Mouse (Mus musculus): ENCODE results near the gene En2.

DNA sequence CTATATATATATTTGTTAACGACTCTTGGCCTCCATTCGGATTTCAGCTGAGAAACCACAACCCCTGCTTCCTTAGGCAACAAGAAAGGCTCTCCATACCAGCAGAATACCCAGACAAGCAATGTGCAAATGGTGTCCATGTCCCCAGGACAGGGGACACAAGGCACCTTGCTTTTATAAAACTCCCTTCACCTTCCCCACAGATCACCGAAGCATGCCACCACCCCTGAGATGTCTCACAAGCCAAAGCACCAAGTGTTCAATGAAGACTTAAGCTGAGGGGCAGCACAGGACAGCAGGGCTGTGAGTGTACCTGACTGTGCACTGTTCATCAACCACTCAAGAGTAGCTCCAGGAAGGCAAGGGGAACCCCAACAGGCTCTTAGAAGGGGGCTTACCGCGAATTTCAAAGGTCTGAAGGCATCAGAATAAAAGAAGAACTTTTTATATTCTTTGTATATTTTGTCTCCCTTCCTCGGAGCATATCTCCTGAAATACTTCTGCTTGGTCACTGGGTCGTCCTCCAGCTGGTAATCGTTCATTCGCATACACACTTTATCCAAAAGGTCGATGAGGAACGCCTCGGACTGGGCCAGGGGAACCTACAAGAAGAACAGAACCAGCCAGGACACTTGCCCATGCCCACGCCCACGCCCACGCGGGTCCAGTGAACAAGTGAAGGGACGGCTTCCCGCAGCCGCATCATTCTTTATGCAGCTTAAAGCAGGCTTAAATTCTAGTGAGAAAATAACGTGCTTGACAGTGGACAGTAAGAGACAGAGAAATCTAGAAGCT, 43.4 kb downstream of the En2 start:
- TF ChIP-seq CTCF (IDR thresholded peaks at IDR 0.05; ENCODE audit: borderline replicate concordance, control insufficient read depth, extremely low read depth, insufficient read depth, low read length, poor library complexity) (no peak), POLR2A (IDR thresholded peaks at IDR 0.05; ENCODE audit: control insufficient read depth, extremely low read depth, insufficient read depth, low read length, poor library complexity) (no peak)
